Mouse (Mus musculus) left cerebral cortex, postnatal 4 days (tissue): ENCODE measurements at regions not wholly inside any gene's neighbourhood (a gene's known extent, or its start where the extent isn't known, plus 50 kb on each side); places are given as distances from the start of the nearest gene placed in this dataset.

ENCODE experiments used
- DNase-seq: peaks from one replicate; pipeline ENCODE4 v3.0.0-alpha.2; 2022
- intact Hi-C: fragments of 180-260 bp; cut with DNase I; formaldehyde crosslinking; loops from one replicate; pipeline ENCODE4 v1.15.1; 2025

GRCm38 (mm10) chr10:67736636-67737035 lies 175.8 kb downstream of the Zfp365 start:
- DNase-seq = no peak
- intact Hi-C loops = no loop called here

GRCm38 (mm10) chr10:67731577-67731976 lies 180.9 kb downstream of the Zfp365 start:
- DNase-seq = no peak
- intact Hi-C loops = loop anchor here (5.0 kb wide), 1 partner anchor 414 kb away; no protein-coding TSS in a partner anchor

GRCm38 (mm10) chr10:67729271-67729670 lies 180.5 kb upstream of the Ado start:
- intact Hi-C loops = loop anchor here (5.0 kb wide), 1 partner anchor 192 kb away; the partner anchor contains the start of gene Egr2
- peak; percentile 57 for DNase-seq

GRCm38 (mm10) chr10:67727580-67727979 lies 178.8 kb upstream of the Ado start:
- intact Hi-C loops = loop anchor here (5.0 kb wide), 1 partner anchor 190 kb away; the partner anchor contains the start of gene Egr2
- DNase-seq = no peak

GRCm38 (mm10) chr10:67726796-67727195 lies 178.0 kb upstream of the Ado start:
- intact Hi-C loops = loop anchor here (5.0 kb wide), 1 partner anchor 189 kb away; the partner anchor contains the start of gene Egr2
- DNase-seq = no peak

- DNase-seq = no peak
- intact Hi-C loops = loop anchor here (5.0 kb wide), 1 partner anchor 189 kb away; the partner anchor contains the start of gene Egr2
Measured at GRCm38 (mm10) chr10:67726351-67726750, 177.6 kb upstream of the Ado start.

GRCm38 (mm10) chr10:67721787-67722186 lies 173.0 kb upstream of the Ado start:
- intact Hi-C loops = no loop called here
- peak; percentile 28 for DNase-seq

- no peak for DNase-seq
- intact Hi-C loops = no loop called here
Measured at GRCm38 (mm10) chr10:67717506-67717905, 168.8 kb upstream of the Ado start.

GRCm38 (mm10) chr10:67715046-67715445 lies 166.3 kb upstream of the Ado start:
- intact Hi-C loops = no loop called here
- DNase-seq = no peak

- intact Hi-C loops = no loop called here
- no peak for DNase-seq
Measured at GRCm38 (mm10) chr10:67713098-67713497, 164.3 kb upstream of the Ado start.

- intact Hi-C loops = no loop called here
- DNase-seq = peak; percentile 63
Measured at GRCm38 (mm10) chr10:67712665-67713064, 163.9 kb upstream of the Ado start.

GRCm38 (mm10) chr10:67711961-67712360 lies 163.2 kb upstream of the Ado start:
- intact Hi-C loops = no loop called here
- no peak for DNase-seq

GRCm38 (mm10) chr10:67706436-67706835 lies 157.7 kb upstream of the Ado start:
- DNase-seq = no peak

GRCm38 (mm10) chr10:67702783-67703455 lies 154.2 kb upstream of the Ado start:
- intact Hi-C loops = no loop called here
- DNase-seq = no peak

More at GRCm38 (mm10) chr10:67706436-67706835, 157.7 kb upstream of the Ado start:
- intact Hi-C loops = no loop called here

- intact Hi-C loops = no loop called here
- DNase-seq = no peak
Measured at GRCm38 (mm10) chr10:67697401-67698195, 148.8 kb upstream of the Ado start.

- intact Hi-C loops = no loop called here
- DNase-seq = no peak
Measured at GRCm38 (mm10) chr10:67695891-67696853, 147.4 kb upstream of the Ado start.

- DNase-seq = no peak
- intact Hi-C loops = no loop called here
Measured at GRCm38 (mm10) chr10:67694751-67695150, 146.0 kb upstream of the Ado start.

- intact Hi-C loops = no loop called here
- DNase-seq = no peak
Measured at GRCm38 (mm10) chr10:67693586-67693985, 144.8 kb upstream of the Ado start.

- no peak for DNase-seq
- intact Hi-C loops = no loop called here
Measured at GRCm38 (mm10) chr10:67689944-67690670, 141.4 kb upstream of the Ado start.

- DNase-seq = no peak
- intact Hi-C loops = no loop called here
Measured at GRCm38 (mm10) chr10:67679382-67679781, 130.6 kb upstream of the Ado start.
